Mouse (Mus musculus): ENCODE results near the gene Tmcc1. TPM values are rescaled to one million over a fixed set of nuclear protein-coding genes. Genes with fewer than 3 reads are reported as not detected.

The Tmcc1 gene
- polyA plus RNA-seq, 1 experiment from 2014 or later, result 24.3 TPM

DNA sequence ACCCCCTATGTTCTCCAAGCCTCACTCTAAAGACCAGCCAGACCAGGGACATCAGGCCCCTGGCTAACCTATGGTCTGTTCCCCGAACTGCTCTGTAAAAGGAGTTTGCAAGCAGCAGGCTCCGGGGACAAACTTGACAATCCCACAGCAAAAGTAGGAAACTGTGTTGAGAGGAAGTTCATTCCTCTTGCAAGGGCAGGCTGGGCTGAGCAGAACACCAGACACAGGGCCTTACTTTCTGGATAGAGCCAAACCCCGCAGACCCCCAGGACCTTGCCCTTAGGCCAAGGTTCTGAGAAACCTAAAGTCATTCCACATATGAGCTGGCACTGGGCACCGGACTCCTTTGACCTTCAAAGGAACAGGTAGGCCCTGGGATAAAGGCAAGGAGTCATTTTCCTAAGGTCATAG lies 197.8 kb downstream of the Tmcc1 start:
- ChIA-PET CTCF (interaction anchor here (0.9 to 2.1 kb wide), 2 partner anchors 95 kb away, joined by 4 to 6 read pairs; no protein-coding TSS in a partner anchor), POLR2A (no interaction called here)
- no peak for ATAC-seq
- no peak for DNase-seq (ENCODE audit: low read depth, low spot score)
- in situ Hi-C loops (cut with MboI; ENCODE audit: low pct_unique_long_range_greater_than_20kb), result no loop called here
- H3K27me3 ChIP-seq, result no peaks in the 10 kb centered on the region
- no peak for TF ChIP-seq CTCF (IDR thresholded peaks at IDR 0.05)

DNA sequence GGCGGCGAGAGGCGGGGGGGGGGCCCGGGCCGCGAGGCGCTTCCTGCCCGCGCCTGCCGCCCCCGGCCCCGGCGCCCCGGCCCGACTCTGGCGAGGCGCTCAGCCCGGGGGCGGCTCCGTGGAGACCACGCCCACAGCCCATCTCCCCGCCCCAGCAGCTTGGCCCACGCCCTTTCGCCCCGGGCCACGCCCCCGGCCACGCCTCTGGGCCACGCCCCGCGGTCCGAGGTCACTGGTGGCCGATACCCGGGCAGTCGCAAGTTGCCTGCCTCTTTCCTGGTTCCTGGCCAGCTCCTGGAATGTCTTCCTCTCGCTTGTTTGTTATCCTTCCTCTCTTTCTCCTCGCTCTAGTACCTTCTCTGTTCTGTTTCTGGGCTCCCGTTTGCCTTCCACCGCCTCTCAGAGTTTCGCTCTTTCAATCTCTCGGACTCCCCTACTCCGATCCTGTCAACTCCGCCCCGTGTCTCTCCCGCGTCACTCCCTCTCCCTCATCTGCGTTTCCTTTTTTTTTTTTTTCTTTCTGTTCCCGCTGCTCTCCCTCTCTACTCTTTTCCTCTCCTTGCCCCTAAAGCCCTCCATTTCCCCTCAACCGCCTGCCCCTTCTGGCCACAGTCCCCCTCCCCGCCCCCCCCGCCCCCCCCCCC lies 198.3 kb downstream of the Tmcc1 start, which contains the start of gene Plxnd1:
Gene Plxnd1, minus strand, starts transcription at position 129 of the 644 bp plus-strand sequence.
- TF ChIP-seq CTCF (IDR thresholded peaks at IDR 0.05), result no peak
- in situ Hi-C loops (cut with MboI; ENCODE audit: low pct_unique_long_range_greater_than_20kb), result no loop called here
- ChIA-PET POLR2A (interaction anchor here (1.0 to 1.5 kb wide), 2 partner anchors 14 to 95 kb away, joined by 3 read pairs; no protein-coding TSS in a partner anchor), CTCF (interaction anchor here (0.9 kb wide), 1 partner anchor 94 kb away, joined by 4 read pairs; no protein-coding TSS in a partner anchor)
- DNase-seq (ENCODE audit: low read depth, low spot score) (peak; percentile 53), ATAC-seq (peak; percentile 64)
- H3K27me3 ChIP-seq, result no peaks in the 10 kb centered on the region

DNA sequence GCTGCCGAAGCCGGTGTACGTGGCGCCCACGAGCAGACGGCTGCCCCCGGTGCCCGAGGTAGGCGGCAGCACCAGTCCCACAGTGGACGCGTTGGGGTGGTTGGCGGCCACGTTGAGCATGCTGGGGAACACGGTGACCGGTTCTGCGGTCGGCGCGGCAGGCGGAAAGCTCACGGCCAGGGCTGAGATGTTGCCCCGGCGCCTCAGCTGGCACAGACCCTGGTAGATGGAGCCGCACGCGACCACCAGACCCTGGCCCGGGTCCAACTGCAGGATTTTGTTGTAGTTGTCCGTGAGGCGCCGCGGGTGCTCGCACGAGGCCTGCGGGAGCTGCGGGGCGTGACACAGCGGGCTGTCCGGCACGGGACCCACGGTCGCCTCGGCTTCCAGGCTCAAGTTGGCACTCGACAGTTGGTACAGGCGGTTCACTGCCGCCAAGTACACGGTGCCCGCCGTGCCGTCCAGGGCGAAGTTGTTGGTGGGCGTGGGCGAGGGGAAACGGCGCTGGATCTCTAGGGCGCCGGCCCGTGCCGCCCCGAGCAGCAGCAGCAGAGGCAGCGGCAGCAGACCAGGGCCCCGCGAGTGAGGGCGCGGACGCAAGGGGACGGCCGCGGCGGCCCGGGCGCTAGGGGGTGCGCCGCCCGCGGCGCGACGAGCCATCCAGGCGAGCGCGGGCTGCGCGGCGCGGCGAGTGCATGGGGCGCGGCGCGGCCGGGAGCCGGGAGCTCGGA lies 199.0 kb downstream of the Tmcc1 start:
- POLR2A ChIA-PET, result interaction anchor here (1.0 to 1.5 kb wide), 2 partner anchors 13 to 95 kb away, joined by 3 read pairs; no protein-coding TSS in a partner anchor
- CTCF ChIA-PET, result interaction anchor here (0.9 kb wide), 1 partner anchor 93 kb away, joined by 4 read pairs; no protein-coding TSS in a partner anchor
- ATAC-seq (peak; percentile 61), DNase-seq (ENCODE audit: low read depth, low spot score) (no peak)
- no peaks in the 10 kb centered on the region for H3K27me3 ChIP-seq
- in situ Hi-C loops (cut with MboI; ENCODE audit: low pct_unique_long_range_greater_than_20kb), result no loop called here
- TF ChIP-seq CTCF (IDR thresholded peaks at IDR 0.05), result no peak

DNA sequence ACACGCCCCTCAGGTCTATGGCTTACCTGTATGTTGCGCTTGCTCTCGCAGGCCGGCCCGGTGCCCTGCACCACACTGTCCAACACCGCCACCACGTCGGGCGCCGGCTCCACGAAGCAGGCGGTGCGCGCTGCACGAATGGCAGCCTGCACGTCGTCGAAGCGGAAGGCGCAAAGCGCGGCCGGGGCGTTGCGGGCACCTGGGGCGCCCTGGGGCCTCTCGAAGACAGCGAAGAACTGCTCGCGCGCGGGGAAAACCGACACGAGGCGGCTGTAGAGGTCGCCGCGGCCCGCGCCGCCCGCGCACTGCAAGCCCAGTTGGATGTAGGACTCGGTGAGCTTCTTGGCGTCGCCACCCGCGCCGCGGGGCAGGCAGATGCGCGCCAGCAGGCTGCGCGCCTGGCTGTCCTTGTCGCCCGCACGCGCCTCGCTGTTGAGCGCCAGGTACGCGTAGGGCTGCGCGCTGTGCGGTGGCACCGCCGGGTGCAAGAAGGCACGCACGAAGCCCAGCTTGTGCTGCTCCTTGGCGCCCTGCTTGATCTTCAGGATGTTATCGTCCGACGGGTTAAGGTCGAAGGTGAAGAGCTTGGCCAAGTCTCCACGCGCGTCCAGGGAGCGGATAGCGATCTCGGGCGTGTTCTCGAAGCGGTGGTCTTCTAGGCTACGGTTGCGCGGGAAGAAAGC lies 199.7 kb downstream of the Tmcc1 start:
- in situ Hi-C loops (cut with MboI; ENCODE audit: low pct_unique_long_range_greater_than_20kb), result no loop called here
- DNase-seq (ENCODE audit: low read depth, low spot score) (no peak), ATAC-seq (no peak)
- H3K27me3 ChIP-seq, result no peaks in the 10 kb centered on the region
- no peak for TF ChIP-seq CTCF (IDR thresholded peaks at IDR 0.05)
- ChIA-PET CTCF (no interaction called here), POLR2A (interaction anchor here (1.0 to 1.5 kb wide), 2 partner anchors 13 to 94 kb away, joined by 3 read pairs; no protein-coding TSS in a partner anchor)

DNA sequence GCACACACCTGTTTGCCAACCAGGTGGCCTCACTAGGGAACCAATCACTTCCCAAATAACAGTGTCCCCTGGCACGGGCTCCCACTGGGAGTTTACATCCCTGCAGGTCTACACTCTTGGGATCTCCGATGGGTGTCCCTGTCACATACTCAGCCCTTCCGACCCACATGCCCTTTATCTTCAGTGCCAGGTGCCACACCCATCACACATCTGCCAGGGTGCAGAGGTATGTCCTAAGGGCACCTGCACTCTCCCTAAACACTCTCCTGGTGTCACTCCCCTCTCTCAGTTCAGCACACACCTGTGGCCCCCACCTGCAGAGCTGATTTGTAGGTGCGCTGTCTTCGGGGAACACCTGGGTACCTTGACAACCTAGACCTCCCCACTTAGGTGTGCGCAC lies 200.3 kb downstream of the Tmcc1 start:
- ATAC-seq (no peak), DNase-seq (ENCODE audit: low read depth, low spot score) (no peak)
- H3K27me3 ChIP-seq, result no peaks in the 10 kb centered on the region
- ChIA-PET POLR2A (no interaction called here), CTCF (no interaction called here)
- no peak for TF ChIP-seq CTCF (IDR thresholded peaks at IDR 0.05)
- in situ Hi-C loops (cut with MboI; ENCODE audit: low pct_unique_long_range_greater_than_20kb), result no loop called here

DNA sequence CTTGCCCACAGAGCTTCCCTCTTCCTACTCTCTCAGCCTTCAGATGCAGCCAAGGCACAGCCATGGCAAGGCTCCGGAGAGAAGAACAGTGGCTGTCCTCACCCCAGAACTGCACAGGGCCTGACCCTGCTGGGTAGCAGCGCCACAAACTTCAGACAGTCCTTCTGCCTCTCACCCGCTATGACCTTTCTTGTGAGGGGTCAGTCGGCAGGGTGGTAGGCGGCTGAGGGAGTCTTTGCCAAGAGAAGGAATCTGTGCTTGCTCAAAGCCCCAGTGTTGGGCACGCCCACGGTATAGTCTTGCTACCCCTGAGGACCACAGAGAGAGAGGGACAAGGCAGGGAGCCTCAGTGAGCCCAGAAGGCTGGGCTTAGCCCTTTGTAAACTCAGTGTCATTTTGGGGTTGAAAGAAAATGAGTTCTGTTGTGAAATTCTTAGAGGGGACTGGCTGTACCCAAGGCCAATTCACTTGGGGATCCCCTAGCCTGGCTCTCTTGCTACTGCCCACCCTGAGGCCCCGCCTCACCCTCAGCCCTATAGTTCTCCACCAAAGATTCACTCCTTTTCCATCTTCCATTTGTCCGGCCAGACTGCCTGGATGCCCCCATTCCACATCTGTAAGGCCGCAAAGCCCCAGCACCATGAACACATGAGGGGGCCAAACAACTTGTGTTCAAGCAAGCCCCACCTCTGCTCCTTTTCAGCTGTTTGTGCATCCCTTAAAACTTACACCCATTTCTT lies 201.2 kb downstream of the Tmcc1 start:
- in situ Hi-C loops (cut with MboI; ENCODE audit: low pct_unique_long_range_greater_than_20kb), result no loop called here
- ATAC-seq (no peak), DNase-seq (ENCODE audit: low read depth, low spot score) (no peak)
- CTCF ChIA-PET, result no interaction called here
- no peak for TF ChIP-seq CTCF (IDR thresholded peaks at IDR 0.05)
- POLR2A ChIA-PET, result no interaction called here
- no peaks in the 10 kb centered on the region for H3K27me3 ChIP-seq

DNA sequence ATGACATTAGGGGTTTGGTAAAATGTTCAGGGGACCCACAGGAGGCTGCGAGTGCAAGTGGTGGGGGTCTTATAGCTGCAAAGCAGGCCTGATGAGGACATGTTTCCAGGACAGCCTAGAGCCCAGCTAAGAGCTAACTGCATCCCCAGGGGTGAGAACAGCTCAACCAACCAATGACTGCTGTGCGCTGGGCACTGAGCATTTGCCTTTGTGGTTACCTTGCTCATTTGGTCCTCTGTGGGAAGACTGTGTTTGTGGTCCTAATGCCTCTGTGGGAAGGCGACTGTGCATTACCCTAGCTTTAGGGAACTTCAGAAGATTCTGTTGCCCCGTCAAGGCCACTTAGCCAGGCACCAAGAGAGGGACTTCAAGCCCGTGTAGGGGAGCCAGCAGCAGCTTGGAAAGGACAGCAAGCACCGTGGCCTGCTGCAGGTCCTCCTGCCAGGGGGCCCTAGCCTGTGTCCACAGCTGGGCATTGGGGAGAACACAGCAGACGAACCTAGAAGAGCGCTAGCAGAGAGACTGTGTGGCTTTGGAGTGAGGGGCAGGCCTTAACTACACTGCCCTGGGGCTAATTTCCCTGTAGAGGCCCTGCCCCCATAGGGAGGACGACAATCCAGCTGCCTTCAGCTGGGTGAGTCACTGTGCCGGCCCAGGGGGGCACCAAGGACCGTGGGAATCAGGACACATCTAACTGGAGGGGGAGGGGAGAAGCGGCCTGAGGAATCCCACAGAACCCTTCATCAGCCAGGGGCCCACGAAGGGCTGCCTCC lies 202.0 kb downstream of the Tmcc1 start:
- ChIA-PET CTCF (no interaction called here), POLR2A (no interaction called here)
- DNase-seq (ENCODE audit: low read depth, low spot score) (peak; percentile 78), ATAC-seq (peak; percentile 25)
- no peaks in the 10 kb centered on the region for H3K27me3 ChIP-seq
- no peak for TF ChIP-seq CTCF (IDR thresholded peaks at IDR 0.05)
- in situ Hi-C loops (cut with MboI; ENCODE audit: low pct_unique_long_range_greater_than_20kb), result no loop called here

DNA sequence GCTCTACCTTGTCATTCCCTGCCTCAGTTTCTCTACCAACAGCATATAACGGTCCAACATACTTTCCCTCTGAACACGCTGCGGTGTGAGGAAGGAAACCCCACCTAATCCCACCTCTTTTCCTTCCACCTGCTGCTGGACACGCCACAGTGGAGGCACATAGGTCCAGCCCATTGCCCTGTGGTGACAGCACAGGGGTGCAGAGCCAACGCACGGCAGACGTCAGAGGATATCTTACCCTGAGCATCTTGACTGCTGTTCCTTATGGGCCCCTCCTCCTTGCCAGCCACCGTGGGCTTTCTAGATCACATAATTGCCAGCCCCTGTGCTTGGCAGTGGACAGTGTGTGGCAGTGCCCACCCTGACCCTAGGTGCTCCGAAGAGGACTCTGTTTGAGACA lies 202.8 kb downstream of the Tmcc1 start:
- no peak for DNase-seq (ENCODE audit: low read depth, low spot score)
- POLR2A ChIA-PET, result interaction anchor here (0.9 kb wide), 1 partner anchor 141 kb away, joined by 3 read pairs; no protein-coding TSS in a partner anchor
- CTCF ChIA-PET, result no interaction called here
- no peak for TF ChIP-seq CTCF (IDR thresholded peaks at IDR 0.05)
- H3K27me3 ChIP-seq, result no peaks in the 10 kb centered on the region
- no peak for ATAC-seq
- in situ Hi-C loops (cut with MboI; ENCODE audit: low pct_unique_long_range_greater_than_20kb), result no loop called here

DNA sequence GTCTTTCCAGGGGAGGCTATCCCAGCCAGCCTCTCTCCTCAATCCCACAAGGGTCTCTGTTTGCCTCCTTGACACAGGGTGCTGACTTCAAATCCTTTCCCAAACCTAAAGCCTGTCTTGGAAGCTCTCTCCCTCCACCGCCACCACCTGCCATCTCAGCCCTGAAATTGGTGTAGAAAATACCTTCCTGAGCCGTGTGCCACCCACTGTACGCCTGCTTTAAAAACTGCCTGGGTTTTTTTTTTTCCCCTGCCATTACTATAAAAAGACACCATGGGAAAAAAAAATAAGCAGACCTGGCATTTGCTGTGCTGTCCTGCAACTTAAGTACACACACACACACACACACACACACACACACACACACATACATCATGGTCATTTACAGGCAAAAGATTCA lies 203.2 kb downstream of the Tmcc1 start:
- DNase-seq (ENCODE audit: low read depth, low spot score), result no peak
- ChIA-PET CTCF (no interaction called here), POLR2A (interaction anchor here (0.9 kb wide), 1 partner anchor 141 kb away, joined by 3 read pairs; no protein-coding TSS in a partner anchor)
- no peak for TF ChIP-seq CTCF (IDR thresholded peaks at IDR 0.05)
- H3K27me3 ChIP-seq, result no peaks in the 10 kb centered on the region
- ATAC-seq, result no peak
- in situ Hi-C loops (cut with MboI; ENCODE audit: low pct_unique_long_range_greater_than_20kb), result no loop called here
